Mouse (Mus musculus) ES-E14 (cell line): ENCODE data around the gene Nhp2.

Experiments
- HCFC1 ChIP-seq: IDR thresholded peaks from 2 replicates; pipeline ENCODE4 v1.6.1; 2012; ENCODE audit warnings: low read length, inconsistent platforms, borderline replicate concordance; ENCODE audit not compliant: insufficient read depth
- MAFK ChIP-seq: IDR thresholded peaks from 2 replicates; pipeline ENCODE4 v1.6.1; 2014; ENCODE audit warnings: mild to moderate bottlenecking, low read depth, low read length, inconsistent platforms; ENCODE audit not compliant: insufficient read depth
- ZC3H11A ChIP-seq: IDR thresholded peaks from 2 replicates; pipeline ENCODE4 v1.6.1; 2012; ENCODE audit warnings: low read depth, mild to moderate bottlenecking, inconsistent platforms, low read length, borderline replicate concordance
- ZNF384 ChIP-seq: IDR thresholded peaks from 2 replicates; pipeline ENCODE4 v1.6.1; 2012; ENCODE audit warnings: low read depth, low read length, inconsistent platforms

DNA sequence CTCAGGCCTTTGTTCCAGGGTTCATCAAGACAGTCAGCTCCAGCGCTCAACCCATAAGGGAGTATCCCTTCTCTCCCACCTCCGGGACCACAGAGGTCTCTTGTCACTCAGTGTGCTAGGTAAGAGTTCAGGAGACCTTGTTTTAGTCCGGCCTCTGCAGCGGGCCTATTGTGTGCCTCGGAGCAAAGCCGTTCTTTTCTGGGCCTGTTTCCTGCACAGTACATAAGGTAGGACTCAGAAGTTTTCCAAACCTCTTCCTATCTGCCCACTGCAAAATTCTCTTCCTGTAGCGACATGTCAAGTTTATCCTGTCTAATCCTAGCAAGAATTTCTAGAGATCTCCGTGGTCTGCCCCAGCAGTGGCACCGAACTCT is 35.5 kb upstream of the Nhp2 start:
- TF ChIP-seq ZNF384 (no peak), ZC3H11A (no peak), HCFC1 (no peak), MAFK (no peak)
